Mouse (Mus musculus): ENCODE results near the gene Cep57l1. TPM values are rescaled to one million over a fixed set of nuclear protein-coding genes. Genes with fewer than 3 reads are reported as not detected.
"Not testable (repeated sequence)": the region's sequence is repeated elsewhere in the genome, so short reads cannot be mapped to it uniquely, and the experiment has no call there.

Cep57l1 gene
- total and polyA plus RNA-seq, 3 experiments = 0.86 to 2.5 (median 2.3) TPM

GRCm38 (mm10) chr10:41821171-41821570, 11.5 kb upstream of the Cep57l1 start:
- H3K4me3 ChIP-seq = no peak overlapping the region
- 78% methylated on average over 6 of the region's 6 CpGs for WGBS
- DNase-seq = no peak
- no peak overlapping the region for H3K9ac ChIP-seq (ENCODE audit: low read depth, low read length)
- peak overlapping the region; percentile 58 for H3K27ac ChIP-seq
- peaks cover 9% of the 10 kb centered on the region; the same call in 1 of the 2 replicates for H3K36me3 ChIP-seq (ENCODE audit: control insufficient read depth, insufficient read depth, low read length)
- H3K27me3 ChIP-seq (ENCODE audit: control insufficient read depth, insufficient read depth, low read length) = no peaks in the 10 kb centered on the region
- H3K79me2 ChIP-seq (replicated peaks; ENCODE audit: control insufficient read depth, insufficient read depth, low read length) = peaks cover 4% of the 10 kb centered on the region
- H3K4me1 ChIP-seq (ENCODE audit: control insufficient read depth, insufficient read depth, low read length) = peaks cover 11% of the 10 kb centered on the region
- TF ChIP-seq CTCF (IDR thresholded peaks at IDR 0.05) (no peak), POLR2A (IDR thresholded peaks at IDR 0.05; ENCODE audit: insufficient read depth, low read depth, low read length) (no peak), EP300 (IDR thresholded peaks at IDR 0.05; ENCODE audit: insufficient read depth, low read depth, low read length) (no peak)
- intact Hi-C loops (cut with DNase I) = no loop called here

DNA sequence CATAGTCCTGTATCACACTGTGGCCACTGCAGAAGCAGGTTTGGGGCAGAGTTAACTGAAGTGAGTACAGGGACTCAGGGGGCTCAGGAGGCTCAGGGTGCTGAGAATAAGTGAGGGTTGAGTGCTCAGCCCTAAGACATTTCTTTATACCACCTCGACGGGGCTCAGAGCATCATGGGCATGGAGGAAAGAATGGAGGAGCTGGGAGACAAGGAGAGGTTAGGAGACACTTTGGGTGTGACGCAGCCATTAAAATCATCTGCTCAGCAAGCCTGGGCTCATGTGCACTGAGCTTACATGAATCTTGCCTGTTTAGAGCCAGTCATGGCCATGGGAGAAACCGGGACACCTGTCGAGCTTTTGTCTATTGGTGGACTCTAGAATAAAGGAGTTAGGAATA, 10.7 kb upstream of the Cep57l1 start:
- Histone ChIP-seq H3K4me1 (ENCODE audit: control insufficient read depth, insufficient read depth, low read length) (peaks cover 11% of the 10 kb centered on the region), H3K27ac (peak overlapping the region; percentile 72), H3K36me3 (ENCODE audit: control insufficient read depth, insufficient read depth, low read length) (peaks cover 9% of the 10 kb centered on the region; the same call in 1 of the 2 replicates), H3K79me2 (replicated peaks; ENCODE audit: control insufficient read depth, insufficient read depth, low read length) (peaks cover 6% of the 10 kb centered on the region), H3K9ac (ENCODE audit: low read depth, low read length) (no peak overlapping the region), H3K27me3 (ENCODE audit: control insufficient read depth, insufficient read depth, low read length) (no peaks in the 10 kb centered on the region), H3K4me3 (no peak overlapping the region)
- intact Hi-C loops (cut with DNase I) = no loop called here
- TF ChIP-seq EP300 (IDR thresholded peaks at IDR 0.05; ENCODE audit: insufficient read depth, low read depth, low read length) (no peak), POLR2A (IDR thresholded peaks at IDR 0.05; ENCODE audit: insufficient read depth, low read depth, low read length) (no peak), CTCF (IDR thresholded peaks at IDR 0.05) (no peak)
- 92% methylated on average over 5 of the region's 5 CpGs for WGBS
- no peak for DNase-seq

- Histone ChIP-seq H3K36me3 (ENCODE audit: control insufficient read depth, insufficient read depth, low read length) (peaks cover 9% of the 10 kb centered on the region; the same call in 1 of the 2 replicates), H3K27ac (peak overlapping the region; percentile 72), H3K4me3 (no peak overlapping the region), H3K79me2 (replicated peaks; ENCODE audit: control insufficient read depth, insufficient read depth, low read length) (peaks cover 8% of the 10 kb centered on the region), H3K4me1 (ENCODE audit: control insufficient read depth, insufficient read depth, low read length) (peaks cover 12% of the 10 kb centered on the region), H3K9ac (ENCODE audit: low read depth, low read length) (no peak overlapping the region), H3K27me3 (ENCODE audit: control insufficient read depth, insufficient read depth, low read length) (no peaks in the 10 kb centered on the region)
- 52% methylated on average over 3 of the region's 3 CpGs for WGBS
- no peak for TF ChIP-seq EP300 (IDR thresholded peaks at IDR 0.05; ENCODE audit: insufficient read depth, low read depth, low read length)
- TF ChIP-seq CTCF (IDR thresholded peaks at IDR 0.05) = no peak
- no peak for TF ChIP-seq POLR2A (IDR thresholded peaks at IDR 0.05; ENCODE audit: insufficient read depth, low read depth, low read length)
- intact Hi-C loops (cut with DNase I) = loop anchor here (10.0 kb wide), 1 partner anchor 685 kb away; the partner anchor contains the start of gene Snx3
- DNase-seq = no peak
Observed at GRCm38 (mm10) chr10:41819307-41819706, 9.6 kb upstream of the Cep57l1 start.

GRCm38 (mm10) chr10:41818733-41819070, 9.0 kb upstream of the Cep57l1 start:
- WGBS = 75% methylated on average over 6 of the region's 6 CpGs

GRCm38 (mm10) chr10:41818036-41818732, 8.5 kb upstream of the Cep57l1 start:
- H3K36me3 ChIP-seq (ENCODE audit: control insufficient read depth, insufficient read depth, low read length) = peaks cover 12% of the 10 kb centered on the region; the same call in 1 of the 2 replicates
- peaks cover 14% of the 10 kb centered on the region for H3K4me1 ChIP-seq (ENCODE audit: control insufficient read depth, insufficient read depth, low read length)
- intact Hi-C loops (cut with DNase I) = loop anchor here (10.0 kb wide), 1 partner anchor 687 kb away; the partner anchor contains the start of gene Snx3
- H3K9ac ChIP-seq (ENCODE audit: low read depth, low read length) = no peak overlapping the region
- no peaks in the 10 kb centered on the region for H3K27me3 ChIP-seq (ENCODE audit: control insufficient read depth, insufficient read depth, low read length)
- H3K79me2 ChIP-seq (replicated peaks; ENCODE audit: control insufficient read depth, insufficient read depth, low read length) = peaks cover 13% of the 10 kb centered on the region
- no peak for DNase-seq
- H3K4me3 ChIP-seq = no peak overlapping the region
- TF ChIP-seq POLR2A (IDR thresholded peaks at IDR 0.05; ENCODE audit: insufficient read depth, low read depth, low read length) (no peak), CTCF (IDR thresholded peaks at IDR 0.05) (no peak), EP300 (IDR thresholded peaks at IDR 0.05; ENCODE audit: insufficient read depth, low read depth, low read length) (no peak)
- H3K27ac ChIP-seq = peak overlapping the region; percentile 72
- WGBS = 79% methylated on average over 8 of the region's 8 CpGs

More at GRCm38 (mm10) chr10:41818733-41819070, 9.0 kb upstream of the Cep57l1 start:
- H3K4me1 ChIP-seq (ENCODE audit: control insufficient read depth, insufficient read depth, low read length) = peaks cover 14% of the 10 kb centered on the region
- H3K4me3 ChIP-seq; H3K9ac ChIP-seq (ENCODE audit: low read depth, low read length); H3K36me3 ChIP-seq (ENCODE audit: control insufficient read depth, insufficient read depth, low read length); H3K27me3 ChIP-seq (ENCODE audit: control insufficient read depth, insufficient read depth, low read length); DNase-seq: not testable (repeated sequence)
- H3K79me2 ChIP-seq (replicated peaks; ENCODE audit: control insufficient read depth, insufficient read depth, low read length) = peaks cover 12% of the 10 kb centered on the region
- intact Hi-C loops (cut with DNase I) = loop anchor here (10.0 kb wide), 1 partner anchor 686 kb away; the partner anchor contains the start of gene Snx3
- H3K27ac ChIP-seq = peak overlapping the region; percentile 72

DNA sequence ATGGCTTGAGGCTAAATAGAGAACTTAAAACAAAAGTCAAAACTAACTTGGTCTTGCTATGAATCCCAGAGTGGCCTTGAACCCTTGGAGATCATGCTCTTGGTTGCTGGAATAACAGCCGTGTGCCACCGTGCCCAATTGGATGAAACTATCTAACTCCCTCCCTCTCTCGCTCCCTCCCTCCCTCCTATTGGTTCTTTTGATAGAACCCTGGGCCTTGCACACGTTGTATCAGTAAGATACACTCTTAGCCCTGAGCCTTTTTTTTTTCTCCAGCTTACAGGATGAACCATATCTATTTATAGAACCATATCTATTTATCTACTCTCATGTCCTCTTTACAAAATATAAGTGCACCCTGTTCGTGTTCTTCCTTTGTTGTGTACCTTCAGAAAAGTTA, 6.8 kb upstream of the Cep57l1 start:
- no peak for DNase-seq
- Histone ChIP-seq H3K36me3 (ENCODE audit: control insufficient read depth, insufficient read depth, low read length) (peaks cover 8% of the 10 kb centered on the region), H3K79me2 (replicated peaks; ENCODE audit: control insufficient read depth, insufficient read depth, low read length) (peaks cover 13% of the 10 kb centered on the region), H3K4me3 (no peak overlapping the region), H3K27ac (peak overlapping the region; percentile 15; the same call in 1 of the 2 replicates), H3K9ac (ENCODE audit: low read depth, low read length) (no peak overlapping the region), H3K4me1 (ENCODE audit: control insufficient read depth, insufficient read depth, low read length) (peaks cover 14% of the 10 kb centered on the region), H3K27me3 (ENCODE audit: control insufficient read depth, insufficient read depth, low read length) (no peaks in the 10 kb centered on the region)
- TF ChIP-seq EP300 (IDR thresholded peaks at IDR 0.05; ENCODE audit: insufficient read depth, low read depth, low read length) = no peak
- no peak for TF ChIP-seq POLR2A (IDR thresholded peaks at IDR 0.05; ENCODE audit: insufficient read depth, low read depth, low read length)
- TF ChIP-seq CTCF (IDR thresholded peaks at IDR 0.05) = no peak
- intact Hi-C loops (cut with DNase I) = loop anchor here (10.0 kb wide), 1 partner anchor 688 kb away; the partner anchor contains the start of gene Snx3
- WGBS = 60% methylated on average over 5 of the region's 5 CpGs

Measured in heart, adult 2 months (tissue).